Mouse (Mus musculus): ENCODE results near the gene Rnf166.

- TF ChIP-seq CTCF (IDR thresholded peaks at IDR 0.05; ENCODE audit: borderline replicate concordance, insufficient read depth, low read length) (no peak), POLR2A (IDR thresholded peaks at IDR 0.05; ENCODE audit: low read depth, low read length) (no peak)
Observed at GRCm38 (mm10) chr8:122460524-122461472, 15.1 kb downstream of the Rnf166 start, which contains the start of gene Snai3.
